Mouse (Mus musculus): ENCODE data around the gene Syde2. TPM values are rescaled to one million over a fixed set of nuclear protein-coding genes. Genes with fewer than 3 reads are reported as not detected.
"Not testable (repeated sequence)": the region's sequence is repeated elsewhere in the genome, so short reads cannot be mapped to it uniquely, and the experiment has no call there.

Syde2 gene
- polyA plus RNA-seq, 1 experiment, result 6.1 TPM

DNA sequence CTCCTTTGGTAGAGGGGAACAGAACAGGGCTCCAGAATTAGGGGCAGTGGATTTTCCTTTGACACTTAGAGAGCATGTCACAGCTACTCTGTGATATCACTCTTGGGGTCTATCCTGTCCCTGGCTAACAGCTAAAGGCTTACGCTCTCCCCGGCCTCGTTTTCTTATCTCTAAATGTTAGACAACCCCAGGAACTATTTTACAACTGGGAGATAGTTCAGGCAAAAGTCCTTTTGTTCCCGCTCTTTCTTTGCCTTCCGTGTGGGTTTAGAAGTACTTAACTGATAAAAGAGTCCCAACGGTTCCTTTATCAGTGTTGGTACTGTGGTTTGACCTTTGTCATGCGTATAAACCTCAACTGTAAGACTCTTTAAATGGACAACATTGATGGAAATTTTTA is 34.7 kb upstream of the Syde2 start:
- Histone ChIP-seq H3K36me3 (ENCODE audit: control insufficient read depth, insufficient read depth, low read length) (no peaks in the 10 kb centered on the region), H3K4me3 (ENCODE audit: insufficient read depth, low read depth, low read length) (no peak overlapping the region), H3K27me3 (replicated peaks; ENCODE audit: control insufficient read depth, insufficient read depth, low read length) (no peaks in the 10 kb centered on the region), H3K27ac (ENCODE audit: insufficient read depth, low read depth, low read length) (no peak overlapping the region), H3K4me1 (ENCODE audit: control insufficient read depth, insufficient read depth, low read length) (no peaks in the 10 kb centered on the region; the same call in 1 of the 2 replicates)
- WGBS, result 89% methylated on average over 7 of the region's 7 CpGs
- TF ChIP-seq POLR2A (IDR thresholded peaks at IDR 0.05; ENCODE audit: low read depth, low read length) (no peak), CTCF (conservative IDR thresholded peaks at IDR 0.05; ENCODE audit: insufficient read depth, insufficient read length, low read depth, low read length) (no peak)
- no peak for DNase-seq

- 88% methylated on average over 2 of the region's 2 CpGs for WGBS
- H3K4me3 ChIP-seq (ENCODE audit: insufficient read depth, low read depth, low read length), result no peak overlapping the region
- no peaks in the 10 kb centered on the region; the same call in 1 of the 2 replicates for H3K4me1 ChIP-seq (ENCODE audit: control insufficient read depth, insufficient read depth, low read length)
- H3K27me3 ChIP-seq (replicated peaks; ENCODE audit: control insufficient read depth, insufficient read depth, low read length), result no peaks in the 10 kb centered on the region
- no peak for DNase-seq
- no peak overlapping the region for H3K27ac ChIP-seq (ENCODE audit: insufficient read depth, low read depth, low read length)
- TF ChIP-seq CTCF (conservative IDR thresholded peaks at IDR 0.05; ENCODE audit: insufficient read depth, insufficient read length, low read depth, low read length) (no peak), POLR2A (IDR thresholded peaks at IDR 0.05; ENCODE audit: low read depth, low read length) (no peak)
- no peaks in the 10 kb centered on the region for H3K36me3 ChIP-seq (ENCODE audit: control insufficient read depth, insufficient read depth, low read length)
Observed at GRCm38 (mm10) chr3:145953411-145953810, 34.3 kb upstream of the Syde2 start.

- TF ChIP-seq CTCF (conservative IDR thresholded peaks at IDR 0.05; ENCODE audit: insufficient read depth, insufficient read length, low read depth, low read length), result no peak
- 72% methylated on average over 1 of the region's 1 CpGs for WGBS
- no peaks in the 10 kb centered on the region for H3K27me3 ChIP-seq (replicated peaks; ENCODE audit: control insufficient read depth, insufficient read depth, low read length)
Observed at GRCm38 (mm10) chr3:145959824-145960223, 27.8 kb upstream of the Syde2 start.

DNA sequence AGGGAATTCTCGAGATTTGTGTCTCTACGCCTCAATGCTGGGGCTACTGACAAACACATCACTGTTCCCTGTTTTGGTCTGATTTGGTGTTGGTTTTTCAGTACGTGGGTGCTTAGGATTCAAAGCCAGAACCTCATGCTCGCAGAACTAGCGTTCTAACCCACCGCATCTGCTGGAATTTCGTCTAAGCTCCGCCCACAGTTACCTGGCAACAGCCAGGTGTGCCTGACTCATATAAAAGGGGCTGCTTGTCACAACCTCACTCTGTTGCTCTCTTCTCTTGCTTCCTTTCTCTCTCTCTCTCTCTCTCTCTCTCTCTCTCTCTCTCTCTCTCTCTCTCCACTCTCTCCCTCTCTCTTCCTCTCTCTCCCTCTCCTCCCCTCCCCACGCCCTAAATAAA is 25.3 kb upstream of the Syde2 start:
- Histone ChIP-seq H3K36me3 (ENCODE audit: control insufficient read depth, insufficient read depth, low read length) (no peaks in the 10 kb centered on the region), H3K27me3 (replicated peaks; ENCODE audit: control insufficient read depth, insufficient read depth, low read length) (no peaks in the 10 kb centered on the region), H3K4me3 (ENCODE audit: insufficient read depth, low read depth, low read length) (no peak overlapping the region), H3K4me1 (ENCODE audit: control insufficient read depth, insufficient read depth, low read length) (peaks cover 19% of the 10 kb centered on the region; the same call in 1 of the 2 replicates), H3K27ac (ENCODE audit: insufficient read depth, low read depth, low read length) (peak overlapping the region; percentile 62)
- WGBS, result 54% methylated on average over 9 of the region's 9 CpGs
- DNase-seq, result peak; percentile 36
- TF ChIP-seq CTCF (conservative IDR thresholded peaks at IDR 0.05; ENCODE audit: insufficient read depth, insufficient read length, low read depth, low read length) (no peak), POLR2A (IDR thresholded peaks at IDR 0.05; ENCODE audit: low read depth, low read length) (no peak)

More at GRCm38 (mm10) chr3:145959824-145960223, 27.8 kb upstream of the Syde2 start:
- no peak for DNase-seq
- H3K4me1 ChIP-seq (ENCODE audit: control insufficient read depth, insufficient read depth, low read length), result peaks cover 16% of the 10 kb centered on the region; the same call in 1 of the 2 replicates
- H3K36me3 ChIP-seq (ENCODE audit: control insufficient read depth, insufficient read depth, low read length), result no peaks in the 10 kb centered on the region
- H3K4me3 ChIP-seq (ENCODE audit: insufficient read depth, low read depth, low read length), result no peak overlapping the region
- no peak overlapping the region for H3K27ac ChIP-seq (ENCODE audit: insufficient read depth, low read depth, low read length)

DNA sequence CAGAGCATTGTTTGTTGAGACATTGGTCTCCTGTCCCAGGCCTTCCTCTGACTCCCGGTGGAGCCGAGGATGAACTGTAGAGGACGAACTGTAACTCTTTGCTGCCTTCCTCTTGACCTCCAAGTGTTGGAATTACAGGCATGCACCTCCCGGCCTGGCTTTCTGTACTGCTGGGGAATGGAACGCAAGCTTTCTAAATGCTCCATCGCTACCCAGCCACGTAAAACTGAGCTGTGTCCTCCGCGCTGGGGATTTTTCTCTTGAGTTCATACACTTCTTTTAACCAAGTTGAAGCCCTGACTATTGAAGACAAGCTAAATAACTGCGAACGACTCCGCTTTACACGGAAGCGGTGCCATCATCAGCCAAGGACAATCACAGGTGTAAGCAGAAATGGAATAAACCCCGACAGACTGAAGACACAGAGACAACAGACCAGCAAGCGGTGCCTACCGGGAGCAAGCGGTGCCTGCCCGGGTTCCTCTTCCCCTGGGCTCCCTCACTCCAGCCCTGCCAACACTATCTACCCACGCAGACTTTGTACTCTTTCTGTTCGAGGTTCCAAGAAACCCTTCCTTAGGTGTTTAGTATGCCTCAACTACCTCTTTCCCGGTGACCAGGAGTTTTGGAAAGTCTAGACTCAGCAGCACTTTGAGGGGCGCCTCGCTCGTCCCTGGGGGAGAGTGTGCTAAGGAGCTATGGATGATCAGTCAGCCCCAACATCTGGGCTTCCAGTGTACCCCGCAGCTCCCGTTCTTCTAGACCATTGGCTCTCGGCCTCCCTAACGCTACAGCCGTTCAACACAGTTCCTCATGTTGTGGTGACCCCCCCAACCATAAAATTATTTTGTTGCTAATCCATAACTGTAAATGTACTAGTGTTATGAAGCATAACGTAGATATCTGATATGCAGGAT is 24.3 kb upstream of the Syde2 start:
- no peaks in the 10 kb centered on the region for H3K27me3 ChIP-seq (replicated peaks; ENCODE audit: control insufficient read depth, insufficient read depth, low read length)
- no peak overlapping the region for H3K4me3 ChIP-seq (ENCODE audit: insufficient read depth, low read depth, low read length)
- peak; percentile 71 for DNase-seq
- no peak for TF ChIP-seq CTCF (conservative IDR thresholded peaks at IDR 0.05; ENCODE audit: insufficient read depth, insufficient read length, low read depth, low read length)
- no peak for TF ChIP-seq POLR2A (IDR thresholded peaks at IDR 0.05; ENCODE audit: low read depth, low read length)
- no peaks in the 10 kb centered on the region for H3K36me3 ChIP-seq (ENCODE audit: control insufficient read depth, insufficient read depth, low read length)
- WGBS, result 39% methylated on average over 31 of the region's 31 CpGs
- peak overlapping the region; percentile 62 for H3K27ac ChIP-seq (ENCODE audit: insufficient read depth, low read depth, low read length)
- peaks cover 19% of the 10 kb centered on the region; the same call in 1 of the 2 replicates for H3K4me1 ChIP-seq (ENCODE audit: control insufficient read depth, insufficient read depth, low read length)

DNA sequence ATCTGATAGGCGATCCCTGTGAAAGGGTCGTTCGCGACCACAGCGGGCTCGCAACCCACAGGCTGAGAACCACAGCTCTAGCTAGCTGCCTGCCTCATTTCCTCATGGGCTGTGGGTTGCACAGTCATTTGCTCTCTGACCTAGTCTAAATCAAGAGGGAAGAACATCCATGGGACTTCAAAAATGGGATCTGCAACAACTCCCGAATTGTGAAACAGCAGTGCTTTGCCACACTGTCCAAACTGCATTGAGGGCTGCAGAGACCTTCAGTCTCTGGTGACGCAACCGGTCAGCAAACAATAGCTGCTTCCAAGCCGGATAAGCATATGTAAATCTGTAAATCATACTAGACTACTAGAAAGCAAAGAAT is 23.7 kb upstream of the Syde2 start:
- peak; percentile 20 for DNase-seq
- TF ChIP-seq POLR2A (IDR thresholded peaks at IDR 0.05; ENCODE audit: low read depth, low read length) (no peak), CTCF (conservative IDR thresholded peaks at IDR 0.05; ENCODE audit: insufficient read depth, insufficient read length, low read depth, low read length) (no peak; the same call in 1 of the 2 replicates)
- Histone ChIP-seq H3K27me3 (replicated peaks; ENCODE audit: control insufficient read depth, insufficient read depth, low read length) (no peaks in the 10 kb centered on the region), H3K27ac (ENCODE audit: insufficient read depth, low read depth, low read length) (peak overlapping the region; percentile 62), H3K4me1 (ENCODE audit: control insufficient read depth, insufficient read depth, low read length) (peaks cover 19% of the 10 kb centered on the region; the same call in 1 of the 2 replicates), H3K36me3 (ENCODE audit: control insufficient read depth, insufficient read depth, low read length) (no peaks in the 10 kb centered on the region), H3K4me3 (ENCODE audit: insufficient read depth, low read depth, low read length) (no peak overlapping the region)
- 62% methylated on average over 10 of the region's 10 CpGs for WGBS

DNA sequence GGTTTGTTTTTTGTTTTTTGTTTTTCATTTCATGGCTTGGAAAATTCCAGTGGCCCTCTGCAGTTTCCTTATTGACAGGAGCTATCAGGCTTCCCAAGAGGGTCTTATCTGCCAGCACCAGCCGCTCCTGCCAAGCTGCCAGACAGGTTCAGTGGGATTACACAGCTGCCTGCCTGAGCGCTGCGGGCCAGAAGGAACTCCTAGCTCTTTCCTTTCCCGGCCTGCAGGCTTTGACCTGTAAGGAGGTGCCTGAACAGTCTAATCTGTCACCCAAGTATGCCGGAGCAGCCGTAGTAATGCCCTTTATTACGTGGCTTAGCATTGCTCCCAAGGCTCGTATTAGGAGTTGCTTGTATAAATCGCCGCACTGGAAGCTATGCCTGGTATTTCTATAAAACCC is 23.2 kb upstream of the Syde2 start:
- peaks cover 20% of the 10 kb centered on the region for H3K4me1 ChIP-seq (ENCODE audit: control insufficient read depth, insufficient read depth, low read length)
- peak; percentile 71 for DNase-seq
- H3K27me3 ChIP-seq (replicated peaks; ENCODE audit: control insufficient read depth, insufficient read depth, low read length), result no peaks in the 10 kb centered on the region
- no peaks in the 10 kb centered on the region for H3K36me3 ChIP-seq (ENCODE audit: control insufficient read depth, insufficient read depth, low read length)
- WGBS, result 28% methylated on average over 10 of the region's 10 CpGs
- H3K27ac ChIP-seq (ENCODE audit: insufficient read depth, low read depth, low read length), result peak overlapping the region; percentile 45; the same call in 1 of the 2 replicates
- no peak for TF ChIP-seq CTCF (conservative IDR thresholded peaks at IDR 0.05; ENCODE audit: insufficient read depth, insufficient read length, low read depth, low read length)
- no peak for TF ChIP-seq POLR2A (IDR thresholded peaks at IDR 0.05; ENCODE audit: low read depth, low read length)
- no peak overlapping the region for H3K4me3 ChIP-seq (ENCODE audit: insufficient read depth, low read depth, low read length)

- not testable (repeated sequence) for H3K4me3 ChIP-seq (ENCODE audit: insufficient read depth, low read depth, low read length); H3K36me3 ChIP-seq (ENCODE audit: control insufficient read depth, insufficient read depth, low read length); H3K27me3 ChIP-seq (replicated peaks; ENCODE audit: control insufficient read depth, insufficient read depth, low read length); H3K27ac ChIP-seq (ENCODE audit: insufficient read depth, low read depth, low read length)
- DNase-seq, result peak; percentile 65
- peaks cover 23% of the 10 kb centered on the region for H3K4me1 ChIP-seq (ENCODE audit: control insufficient read depth, insufficient read depth, low read length)
- WGBS, result 60% methylated on average over 3 of the region's 3 CpGs
Observed at GRCm38 (mm10) chr3:145965583-145965982, 22.1 kb upstream of the Syde2 start.

All from kidney, adult 2 months (tissue).